Mouse (Mus musculus) liver, embryonic 16.5 days (tissue): ENCODE data around the gene Adnp. TPM values are rescaled to one million over a fixed set of nuclear protein-coding genes. Genes with fewer than 3 reads are reported as not detected.
A peak's percentile ranks its signal among the peaks of the same experiment; 100 is the strongest.

Experiments used
- ATAC-seq: fragments of 200-750 bp; cut with Nextera tagmentation; 2 replicates; pipeline ENCODE4 v1.8.0; 2017; ENCODE audit warnings: low read depth, mild to moderate bottlenecking, moderate number of reproducible peaks, moderate library complexity
- H3K27ac ChIP-seq: fragments of 300-500 bp; sonication (generic); 2 replicates; pipeline ENCODE4 v1.5.1; 2014; ENCODE audit warnings: mild to moderate bottlenecking, low read length
- H3K27me3 ChIP-seq: fragments of 300-500 bp; sonication (generic); 2 replicates; pipeline ENCODE4 v1.6.1; 2014; ENCODE audit warnings: low read depth, low read length, mixed read lengths; ENCODE audit not compliant: control insufficient read depth, insufficient read depth
- H3K36me3 ChIP-seq: fragments of 300-500 bp; sonication (generic); 2 replicates; pipeline ENCODE4 v1.6.1; 2014; ENCODE audit warnings: mild to moderate bottlenecking; ENCODE audit not compliant: control insufficient read depth, insufficient read depth
- H3K4me1 ChIP-seq: fragments of 300-500 bp; sonication (generic); 2 replicates; pipeline ENCODE4 v1.6.1; 2014; ENCODE audit warnings: low read depth, low read length, mixed read lengths; ENCODE audit not compliant: control insufficient read depth
- H3K4me2 ChIP-seq: fragments of 300-500 bp; sonication (generic); 2 replicates; pipeline ENCODE4 v1.6.1; 2014; ENCODE audit warnings: low read depth, low read length, mixed read lengths
- H3K4me3 ChIP-seq: fragments of 300-500 bp; sonication (generic); 2 replicates; pipeline ENCODE4 v1.5.1; 2014; ENCODE audit warnings: low read depth, mild to moderate bottlenecking, low read length
- H3K9ac ChIP-seq: fragments of 300-500 bp; sonication (generic); 2 replicates; pipeline ENCODE4 v1.6.1; 2014; ENCODE audit warnings: low read depth, low read length
- H3K9me3 ChIP-seq: fragments of 300-500 bp; sonication (generic); replicated peaks from 2 replicates; pipeline ENCODE4 v1.6.1; 2016; ENCODE audit warnings: low read length; ENCODE audit not compliant: control insufficient read depth
- WGBS: fragments of 180-500 bp; shearing (Covaris S2); extraction: QIAGEN DNeasy Blood & Tissue Kit; methylation state at CpG from one replicate; pipeline ENCODE4 v1.1.7; 2014; ENCODE audit not compliant: insufficient replicate concordance; 5-methylcytosine and 5-hydroxymethylcytosine counted together
- polyA plus RNA-seq: library from polyadenylated mRNA; unstranded; fragments of >200 nt; fragmentation: Nextera tagmentation; extraction: Ambion mirVana; gene quantifications from 2 replicates; pipeline ENCODE4 v1.2.1, GENCODE M21; 2015

Gene Adnp
- polyA plus RNA-seq: 0.18 and 0.27 TPM in 2 replicates

GRCm38 (mm10) chr2:168206725-168207644 lies at the start of gene Adnp:
Gene Adnp (minus strand): TSS chr2:168207112.
- peaks cover 26% of the 10 kb centered on the region for H3K4me1 ChIP-seq
- ATAC-seq: peak; percentile 83
- H3K36me3 ChIP-seq: peaks cover 23% of the 10 kb centered on the region
- no peaks in the 10 kb centered on the region for H3K27me3 ChIP-seq
- no peaks in the 10 kb centered on the region for H3K9me3 ChIP-seq
- peak within 1 kb of the TSS; percentile 95 for H3K27ac ChIP-seq
- WGBS: under 1% methylated on average over 57 of the region's 89 CpGs
- peak within 1 kb of the TSS; percentile 98 for H3K9ac ChIP-seq
- peak within 1 kb of the TSS; percentile 92 for H3K4me3 ChIP-seq
- H3K4me2 ChIP-seq: peak within 1 kb of the TSS; percentile 90

DNA sequence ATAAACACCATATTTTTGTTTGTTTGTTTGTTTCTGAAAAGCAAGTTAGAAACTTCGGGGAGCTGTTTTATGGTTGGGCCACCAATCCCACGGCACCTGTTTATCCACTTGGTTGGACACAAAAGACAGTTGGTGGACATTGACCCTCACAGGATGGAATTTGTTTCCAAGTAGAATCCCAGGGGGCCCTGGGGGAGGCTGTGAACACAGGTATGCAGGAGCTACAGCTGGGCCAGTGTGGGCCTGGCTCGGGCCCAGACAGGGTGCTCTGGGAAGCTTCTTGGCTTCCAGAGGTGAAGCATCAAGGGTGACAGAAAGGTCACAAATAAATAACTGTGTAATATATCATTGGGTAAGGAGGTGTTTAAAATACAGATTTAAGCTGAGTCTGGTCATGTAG lies 49.6 kb upstream of the Adnp start:
- H3K27me3 ChIP-seq: peaks cover 5% of the 10 kb centered on the region
- 58% methylated on average over 3 of the region's 3 CpGs for WGBS
- ATAC-seq: no peak

DNA sequence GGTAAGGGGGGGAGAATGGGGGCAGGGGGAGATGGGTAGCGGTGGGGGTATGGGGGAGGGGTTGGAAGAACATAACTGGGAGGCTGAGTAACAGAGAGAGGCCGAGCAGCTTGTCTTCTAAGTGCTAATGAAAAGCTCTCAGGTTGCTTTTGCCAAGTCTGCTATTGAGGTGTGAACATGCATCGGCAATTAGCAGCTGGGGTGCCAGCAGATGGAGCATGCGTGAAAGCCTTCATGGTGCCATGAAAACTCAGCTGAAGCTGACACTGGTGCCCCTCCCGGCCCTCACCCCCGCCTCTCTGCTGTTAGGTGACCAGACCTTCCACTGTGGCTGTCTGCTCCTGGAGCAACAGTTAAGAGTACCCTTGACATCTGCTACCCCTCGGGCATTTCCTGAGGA lies 46.9 kb upstream of the Adnp start:
- 22% methylated on average over 7 of the region's 7 CpGs for WGBS
- peaks cover 5% of the 10 kb centered on the region for H3K27me3 ChIP-seq
- H3K4me1 ChIP-seq: no peaks in the 10 kb centered on the region
- H3K9ac ChIP-seq: no peak overlapping the region
- no peak overlapping the region for H3K27ac ChIP-seq
- no peak overlapping the region for H3K4me2 ChIP-seq
- no peak for ATAC-seq
- H3K36me3 ChIP-seq: no peaks in the 10 kb centered on the region
- H3K4me3 ChIP-seq: no peak overlapping the region
- H3K9me3 ChIP-seq: no peaks in the 10 kb centered on the region

More for the DNA sequence above, 49.6 kb upstream of the Adnp start:
- H3K36me3 ChIP-seq: no peaks in the 10 kb centered on the region
- no peaks in the 10 kb centered on the region for H3K9me3 ChIP-seq
- no peak overlapping the region for H3K27ac ChIP-seq
- H3K9ac ChIP-seq: no peak overlapping the region
- no peak overlapping the region for H3K4me2 ChIP-seq
- no peaks in the 10 kb centered on the region for H3K4me1 ChIP-seq
- H3K4me3 ChIP-seq: no peak overlapping the region

GRCm38 (mm10) chr2:168252639-168253292 lies 45.9 kb upstream of the Adnp start:
- Histone ChIP-seq H3K9me3 (no peaks in the 10 kb centered on the region), H3K9ac (no peak overlapping the region), H3K27me3 (peaks cover 5% of the 10 kb centered on the region), H3K27ac (no peak overlapping the region), H3K4me2 (no peak overlapping the region), H3K4me3 (no peak overlapping the region), H3K4me1 (no peaks in the 10 kb centered on the region), H3K36me3 (no peaks in the 10 kb centered on the region)
- 15% methylated on average over 16 of the region's 16 CpGs for WGBS
- ATAC-seq: no peak

- no peaks in the 10 kb centered on the region for H3K9me3 ChIP-seq
- no peak overlapping the region for H3K27ac ChIP-seq
- WGBS: 13% methylated on average over 8 of the region's 8 CpGs
- no peak overlapping the region for H3K4me2 ChIP-seq
- H3K9ac ChIP-seq: no peak overlapping the region
- H3K4me1 ChIP-seq: no peaks in the 10 kb centered on the region
- peaks cover 5% of the 10 kb centered on the region for H3K27me3 ChIP-seq
- no peak for ATAC-seq
- H3K4me3 ChIP-seq: no peak overlapping the region
- H3K36me3 ChIP-seq: no peaks in the 10 kb centered on the region
These were observed 43.4 kb upstream of the Adnp start for GRCm38 (mm10) chr2:168250270-168250669.

DNA sequence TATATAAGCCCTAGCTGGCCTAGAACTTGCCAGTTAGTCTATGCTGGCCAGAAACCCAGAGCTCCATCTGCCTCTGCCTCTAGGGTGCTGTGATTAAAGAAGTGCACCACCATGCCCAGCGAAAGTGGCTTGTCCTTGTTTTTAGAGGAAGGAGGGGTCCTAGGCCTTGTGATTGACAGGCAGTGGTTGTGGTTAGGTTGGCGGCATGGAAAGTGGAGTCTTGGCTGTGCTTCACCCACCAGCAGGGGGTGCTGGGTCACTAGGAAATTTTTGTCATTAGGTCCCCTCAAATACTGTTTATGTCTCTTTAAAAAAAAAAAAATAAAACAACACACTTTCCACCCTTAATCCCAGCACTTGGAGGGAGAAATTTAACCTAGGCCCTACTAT lies 41.9 kb upstream of the Adnp start:
- H3K4me2 ChIP-seq: no peak overlapping the region
- H3K9ac ChIP-seq: no peak overlapping the region
- H3K4me1 ChIP-seq: no peaks in the 10 kb centered on the region
- peaks cover 5% of the 10 kb centered on the region for H3K27me3 ChIP-seq
- H3K9me3 ChIP-seq: no peaks in the 10 kb centered on the region
- WGBS: 11% methylated on average over 2 of the region's 2 CpGs
- no peak for ATAC-seq
- H3K27ac ChIP-seq: no peak overlapping the region
- no peaks in the 10 kb centered on the region for H3K36me3 ChIP-seq
- no peak overlapping the region for H3K4me3 ChIP-seq

GRCm38 (mm10) chr2:168248167-168248855 lies 41.4 kb upstream of the Adnp start:
- H3K36me3 ChIP-seq: no peaks in the 10 kb centered on the region
- no peak overlapping the region for H3K4me2 ChIP-seq
- no peak overlapping the region for H3K27ac ChIP-seq
- 53% methylated on average over 8 of the region's 8 CpGs for WGBS
- no peaks in the 10 kb centered on the region for H3K4me1 ChIP-seq
- no peak overlapping the region for H3K9ac ChIP-seq
- peaks cover 5% of the 10 kb centered on the region for H3K27me3 ChIP-seq
- no peak overlapping the region for H3K4me3 ChIP-seq
- ATAC-seq: no peak
- no peaks in the 10 kb centered on the region for H3K9me3 ChIP-seq

DNA sequence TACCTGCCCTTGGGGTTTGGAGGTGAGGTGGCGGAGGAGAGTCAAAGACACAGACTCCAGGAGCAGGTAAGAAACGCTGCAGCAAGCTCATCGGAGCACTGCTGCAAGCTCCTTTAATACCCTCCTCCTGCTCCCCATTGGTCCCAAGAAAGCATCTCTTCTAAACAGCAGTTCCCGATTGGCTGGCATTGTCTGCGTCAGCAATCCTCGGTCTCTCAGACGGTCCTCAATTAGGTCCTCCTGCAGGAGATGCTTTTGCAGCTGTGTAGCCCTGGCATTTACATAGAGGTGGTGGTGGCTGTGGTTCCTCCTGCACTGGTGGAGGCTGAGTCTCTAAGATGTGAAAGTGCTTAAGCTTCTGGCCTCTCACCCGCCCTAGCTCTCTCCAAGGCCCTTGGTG lies 38.7 kb upstream of the Adnp start:
- no peak for ATAC-seq

More for the DNA sequence above, 38.7 kb upstream of the Adnp start:
- Histone ChIP-seq H3K9me3 (no peaks in the 10 kb centered on the region), H3K4me3 (no peak overlapping the region), H3K27ac (no peak overlapping the region), H3K27me3 (no peaks in the 10 kb centered on the region), H3K9ac (no peak overlapping the region), H3K4me2 (no peak overlapping the region), H3K36me3 (no peaks in the 10 kb centered on the region), H3K4me1 (no peaks in the 10 kb centered on the region)
- WGBS: 38% methylated on average over 8 of the region's 8 CpGs
